Mouse (Mus musculus) heart, postnatal 0 days (tissue): ENCODE data around the gene Prrt1. TPM values are rescaled to one million over a fixed set of nuclear protein-coding genes. Genes with fewer than 3 reads are reported as not detected.

ENCODE experiments used
- ATAC-seq: fragments of 200-750 bp; cut with Nextera tagmentation; 2 replicates; pipeline ENCODE4 v1.8.0; 2017; ENCODE audit warnings: low read depth, moderate number of reproducible peaks, moderate library complexity; ENCODE audit not compliant: insufficient read depth
- DNase-seq: peaks from one replicate; pipeline ENCODE4 v3.0.0-alpha.2; 2016; ENCODE audit warnings: low spot score
- H3K27ac ChIP-seq: fragments of 300-500 bp; sonication (generic); 2 replicates; pipeline ENCODE4 v1.5.1; 2014; ENCODE audit warnings: low read depth, mild to moderate bottlenecking
- H3K27me3 ChIP-seq: fragments of 300-500 bp; sonication (generic); 2 replicates; pipeline ENCODE4 v1.6.1; 2014; ENCODE audit warnings: low read length, mixed read lengths; ENCODE audit not compliant: control insufficient read depth, insufficient read depth
- H3K36me3 ChIP-seq: fragments of 300-500 bp; sonication (generic); replicated peaks from 2 replicates; pipeline ENCODE4 v1.6.1; 2014; ENCODE audit warnings: low read length, mixed read lengths; ENCODE audit not compliant: control insufficient read depth, insufficient read depth
- H3K4me1 ChIP-seq: fragments of 300-500 bp; sonication (generic); 2 replicates; pipeline ENCODE4 v1.6.1; 2014; ENCODE audit warnings: antibody characterized with exemption; ENCODE audit not compliant: control insufficient read depth, insufficient read depth
- H3K4me2 ChIP-seq: fragments of 300-500 bp; sonication (generic); 2 replicates; pipeline ENCODE4 v1.6.1; 2014; ENCODE audit warnings: low read depth, mild to moderate bottlenecking, low read length, moderate library complexity
- H3K4me3 ChIP-seq: fragments of 300-500 bp; sonication (generic); 2 replicates; pipeline ENCODE4 v1.5.1; 2014; ENCODE audit warnings: low read depth, low read length
- H3K9ac ChIP-seq: fragments of 300-500 bp; sonication (generic); replicated peaks from 2 replicates; pipeline ENCODE4 v1.6.1; 2014; ENCODE audit warnings: low read depth, low read length, mixed read lengths
- H3K9me3 ChIP-seq: fragments of 300-500 bp; sonication (generic); replicated peaks from 2 replicates; pipeline ENCODE4 v1.6.1; 2016; ENCODE audit warnings: low read length; ENCODE audit not compliant: control insufficient read depth
- CTCF ChIP-seq: IDR thresholded peaks from 2 replicates; pipeline ENCODE4 v1.5.1; 2016; ENCODE audit warnings: antibody characterized with exemption, control low read depth, low read depth
- EP300 ChIP-seq: IDR thresholded peaks from 2 replicates; pipeline ENCODE4 v1.6.1; 2016; ENCODE audit warnings: antibody characterized with exemption, low read depth
- WGBS: fragments of 180-500 bp; shearing (Covaris S2); extraction: QIAGEN DNeasy Blood & Tissue Kit; methylation state at CpG from one replicate; pipeline ENCODE4 v1.1.7; 2014; 5-methylcytosine and 5-hydroxymethylcytosine counted together
- polyA plus RNA-seq: library from polyadenylated mRNA; unstranded; fragments of >200 nt; fragmentation: Nextera tagmentation; extraction: Ambion mirVana; gene quantifications from 2 replicates; pipeline ENCODE4 v1.2.1, GENCODE M21; 2015
- total RNA-seq: library from RNA; depleted of rRNA; stranded (reverse); fragments of >200 nt; gene quantifications from 2 replicates; pipeline ENCODE4 v1.2.3, GENCODE M21; 2014; ENCODE audit warnings: low replicate concordance

Gene Prrt1
- total and polyA plus RNA-seq, 2 experiments from 2014 or later, result 0.19 TPM; not detected in 1

GRCm38 (mm10) chr17:34653746-34654285 is 24.5 kb downstream of the Prrt1 start:
- Histone ChIP-seq H3K36me3 (peaks cover 35% of the 10 kb centered on the region), H3K9ac (no peak overlapping the region), H3K4me3 (no peak overlapping the region), H3K27ac (no peak overlapping the region), H3K9me3 (no peaks in the 10 kb centered on the region), H3K4me1 (peaks cover 10% of the 10 kb centered on the region), H3K27me3 (no peaks in the 10 kb centered on the region), H3K4me2 (no peak overlapping the region)
- peak; percentile 73 for TF ChIP-seq CTCF
- no peak for TF ChIP-seq EP300
- 62% methylated on average over 9 of the region's 9 CpGs for WGBS
- DNase-seq (peak; percentile 21), ATAC-seq (no peak)

- WGBS, result 89% methylated on average over 13 of the region's 13 CpGs
- Histone ChIP-seq H3K27me3 (no peaks in the 10 kb centered on the region), H3K4me3 (no peak overlapping the region), H3K4me2 (no peak overlapping the region), H3K4me1 (peaks cover 14% of the 10 kb centered on the region), H3K9ac (no peak overlapping the region), H3K27ac (no peak overlapping the region), H3K9me3 (no peaks in the 10 kb centered on the region), H3K36me3 (peaks cover 35% of the 10 kb centered on the region)
- DNase-seq, result peak; percentile 5
- TF ChIP-seq EP300 (no peak), CTCF (no peak)
- no peak for ATAC-seq
Observed at GRCm38 (mm10) chr17:34654392-34654791, 25.1 kb downstream of the Prrt1 start.

DNA sequence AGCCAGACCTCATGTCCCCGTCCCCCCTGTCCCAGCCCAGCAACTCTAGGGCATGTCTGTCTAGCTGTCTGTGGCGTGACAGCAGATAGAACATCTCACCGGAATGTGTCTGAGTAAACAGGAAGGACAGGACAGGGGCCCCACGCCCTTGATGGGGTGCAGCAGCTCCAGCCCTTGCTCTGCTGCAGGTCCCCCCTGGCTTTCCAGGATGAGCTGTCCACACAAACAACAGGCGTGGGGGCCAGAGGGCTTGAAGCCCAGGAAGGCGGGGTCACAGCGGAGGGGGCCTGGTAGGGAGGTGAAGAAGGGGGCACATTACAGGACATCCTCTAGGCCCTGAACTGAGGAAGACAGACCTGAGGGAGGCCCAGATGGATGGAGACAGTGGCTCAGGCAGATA is 25.8 kb downstream of the Prrt1 start:
- TF ChIP-seq EP300 (no peak), CTCF (no peak)
- Histone ChIP-seq H3K4me2 (no peak overlapping the region), H3K27ac (peak overlapping the region; percentile 69), H3K4me1 (peaks cover 19% of the 10 kb centered on the region), H3K4me3 (no peak overlapping the region), H3K27me3 (peaks cover 2% of the 10 kb centered on the region; the same call in 1 of the 2 replicates), H3K9me3 (no peaks in the 10 kb centered on the region), H3K9ac (no peak overlapping the region), H3K36me3 (peaks cover 29% of the 10 kb centered on the region)
- WGBS, result 49% methylated on average over 7 of the region's 7 CpGs
- ATAC-seq (no peak; the same call in 1 of the 2 replicates), DNase-seq (no peak)

- TF ChIP-seq EP300, result 0 out of 2 replicates have a peak, but pooled peaks have one; percentile 59
- peak; percentile 40 for TF ChIP-seq CTCF
- ATAC-seq, result peak; percentile 84
Observed at GRCm38 (mm10) chr17:34655581-34655991, 26.3 kb downstream of the Prrt1 start.

DNA sequence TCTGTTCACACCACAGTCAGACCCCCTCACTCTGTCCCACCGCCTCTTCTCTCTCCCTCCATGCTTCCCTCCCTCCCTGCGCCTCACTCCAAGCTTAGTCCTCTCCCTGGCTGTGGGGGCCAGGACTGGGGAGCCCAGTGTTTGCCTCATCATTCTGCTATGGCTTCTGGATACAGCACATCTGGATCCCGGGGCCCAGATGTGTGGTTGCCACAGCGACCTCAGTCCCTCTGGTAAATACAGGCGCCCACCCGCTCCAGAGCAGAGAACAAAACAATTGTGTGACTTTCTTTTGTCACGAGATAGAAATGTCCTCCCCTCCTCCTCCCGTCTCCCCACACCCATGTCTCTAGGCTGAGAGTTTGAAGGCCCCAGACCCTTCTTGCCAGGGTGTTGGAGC is 27.3 kb downstream of the Prrt1 start:
- Histone ChIP-seq H3K27ac (peak overlapping the region; percentile 56), H3K4me1 (peaks cover 28% of the 10 kb centered on the region), H3K4me3 (no peak overlapping the region), H3K9ac (no peak overlapping the region), H3K27me3 (peaks cover 12% of the 10 kb centered on the region; the same call in 1 of the 2 replicates), H3K36me3 (peaks cover 15% of the 10 kb centered on the region), H3K9me3 (no peaks in the 10 kb centered on the region), H3K4me2 (no peak overlapping the region)
- no peak for DNase-seq
- 53% methylated on average over 8 of the region's 8 CpGs for WGBS
- no peak for ATAC-seq
- TF ChIP-seq CTCF (no peak), EP300 (no peak)

More at GRCm38 (mm10) chr17:34655581-34655991, 26.3 kb downstream of the Prrt1 start:
- peaks cover 19% of the 10 kb centered on the region for H3K4me1 ChIP-seq
- H3K36me3 ChIP-seq, result peaks cover 24% of the 10 kb centered on the region
- peak overlapping the region; percentile 69 for H3K27ac ChIP-seq
- 7% methylated on average over 4 of the region's 4 CpGs for WGBS
- H3K27me3 ChIP-seq, result peaks cover 7% of the 10 kb centered on the region; the same call in 1 of the 2 replicates
- H3K4me2 ChIP-seq, result no peak overlapping the region
- no peaks in the 10 kb centered on the region for H3K9me3 ChIP-seq
- H3K4me3 ChIP-seq, result no peak overlapping the region
- peak; percentile 87 for DNase-seq
- no peak overlapping the region for H3K9ac ChIP-seq
